Mouse (Mus musculus) stomach, embryonic 16.5 days (tissue): ENCODE results near the gene Gm39566. TPM values are rescaled to one million over a fixed set of nuclear protein-coding genes. Genes with fewer than 3 reads are reported as not detected.
A peak's percentile ranks its signal among the peaks of the same experiment; 100 is the strongest.

Experiments used
- ATAC-seq: fragments of 200-750 bp; cut with Nextera tagmentation; 2 replicates; pipeline ENCODE4 v1.8.0; 2017; ENCODE audit warnings: moderate number of reproducible peaks, moderate TSS enrichment; ENCODE audit not compliant: insufficient read depth, low FRiP score
- H3K27ac ChIP-seq: fragments of 300-500 bp; sonication (generic); 2 replicates; pipeline ENCODE4 v1.5.1; 2014; ENCODE audit warnings: low read length
- H3K27me3 ChIP-seq: fragments of 300-500 bp; sonication (generic); 2 replicates; pipeline ENCODE4 v1.6.1; 2014; ENCODE audit warnings: low read length, control low read depth, mixed read lengths; ENCODE audit not compliant: control insufficient read depth, insufficient read depth
- H3K36me3 ChIP-seq: fragments of 300-500 bp; sonication (generic); 2 replicates; pipeline ENCODE4 v1.6.1; 2014; ENCODE audit warnings: low read length; ENCODE audit not compliant: control insufficient read depth, insufficient read depth
- H3K4me1 ChIP-seq: fragments of 300-500 bp; sonication (generic); 2 replicates; pipeline ENCODE4 v1.6.1; 2014; ENCODE audit warnings: low read length, control low read depth, mixed read lengths; ENCODE audit not compliant: control insufficient read depth, insufficient read depth
- H3K4me2 ChIP-seq: fragments of 300-500 bp; sonication (generic); 2 replicates; pipeline ENCODE4 v1.6.1; 2014; ENCODE audit warnings: low read depth, low read length, mixed read lengths
- H3K4me3 ChIP-seq: fragments of 300-500 bp; sonication (generic); replicated peaks from 2 replicates; pipeline ENCODE4 v1.5.1; 2014; ENCODE audit warnings: mild to moderate bottlenecking, low read length
- H3K9ac ChIP-seq: fragments of 300-500 bp; sonication (generic); 2 replicates; pipeline ENCODE4 v1.6.1; 2014; ENCODE audit warnings: low read length
- H3K9me3 ChIP-seq: fragments of 300-500 bp; sonication (generic); replicated peaks from 2 replicates; pipeline ENCODE4 v1.6.1; 2016; ENCODE audit warnings: low read length, control low read depth; ENCODE audit not compliant: control insufficient read depth
- WGBS: fragments of 180-500 bp; shearing (Covaris S2); extraction: QIAGEN DNeasy Blood & Tissue Kit; methylation state at CpG from one replicate; pipeline ENCODE4 v1.1.7; 2014; 5-methylcytosine and 5-hydroxymethylcytosine counted together
- polyA plus RNA-seq: library from polyadenylated mRNA; unstranded; fragments of >200 nt; fragmentation: Nextera tagmentation; extraction: Ambion mirVana; gene quantifications from 2 replicates; pipeline ENCODE4 v1.2.1, GENCODE M21; 2015

Gm39566 gene
- polyA plus RNA-seq, 1 experiment from 2014 or later, result 0.03 TPM

DNA sequence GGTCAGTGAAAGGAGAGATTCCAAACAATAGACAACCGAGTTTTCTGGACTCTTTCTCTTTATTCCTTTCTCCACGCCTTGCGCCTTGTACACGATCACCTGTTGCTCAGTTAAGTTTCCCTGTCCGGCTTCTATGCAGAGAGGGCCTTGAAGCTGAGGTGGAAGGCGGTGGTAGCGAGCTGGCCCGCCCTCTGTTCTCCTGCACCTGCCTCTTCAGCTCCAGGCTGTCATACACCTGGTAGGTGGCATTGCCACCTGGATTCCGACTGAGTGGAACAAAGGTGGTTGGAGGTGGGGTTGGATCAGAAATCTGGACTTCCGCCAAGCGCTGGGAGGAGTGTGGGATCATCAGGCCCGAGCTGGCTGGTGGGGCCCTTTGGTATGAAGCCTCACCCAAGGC lies 1.4 kb upstream of the Gm39566 start:
- Histone ChIP-seq H3K9me3 (peaks cover 11% of the 10 kb centered on the region; the same call in 1 of the 2 replicates), H3K27ac (no peak overlapping the region), H3K4me1 (no peaks in the 10 kb centered on the region), H3K4me2 (no peak overlapping the region), H3K36me3 (no peaks in the 10 kb centered on the region), H3K4me3 (no peak overlapping the region), H3K27me3 (no peaks in the 10 kb centered on the region), H3K9ac (no peak overlapping the region)
- ATAC-seq, result no peak
- WGBS, result 85% methylated on average over 12 of the region's 12 CpGs

- ATAC-seq, result no peak
These were observed 4.8 kb downstream of the Gm39566 start for GRCm38 (mm10) chr11:69810280-69810679.

DNA sequence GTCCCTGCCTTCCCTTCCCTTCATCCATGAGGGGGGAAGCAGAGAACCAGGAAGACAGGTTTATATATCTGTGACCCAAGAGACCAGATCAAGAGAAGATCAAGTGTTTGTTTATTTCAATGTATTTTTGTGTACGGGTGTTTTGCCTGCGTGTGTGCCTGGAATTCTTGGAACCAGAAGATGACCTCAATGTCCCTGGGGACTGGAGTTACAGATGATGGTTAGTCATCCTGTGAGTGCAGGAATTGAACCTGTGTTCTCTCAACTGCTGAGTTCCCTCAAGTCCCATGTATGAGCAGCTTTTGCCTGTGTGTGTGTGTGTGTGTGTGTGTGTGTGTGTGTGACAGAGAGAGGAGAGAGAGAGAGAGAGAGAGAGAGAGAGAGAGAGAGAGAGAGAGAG lies 7.5 kb downstream of the Gm39566 start:
- WGBS, result 62% methylated on average over 2 of the region's 2 CpGs
- Histone ChIP-seq H3K27ac (no peak overlapping the region), H3K4me3 (no peak overlapping the region), H3K36me3 (no peaks in the 10 kb centered on the region), H3K4me2 (no peak overlapping the region), H3K27me3 (peaks cover 3% of the 10 kb centered on the region), H3K4me1 (peaks cover 23% of the 10 kb centered on the region), H3K9me3 (no peaks in the 10 kb centered on the region), H3K9ac (no peak overlapping the region)
- ATAC-seq, result no peak

More at GRCm38 (mm10) chr11:69810280-69810679, 4.8 kb downstream of the Gm39566 start:
- no peak overlapping the region for H3K4me3 ChIP-seq
- no peak overlapping the region for H3K4me2 ChIP-seq
- H3K27ac ChIP-seq, result no peak overlapping the region
- H3K9me3 ChIP-seq, result no peaks in the 10 kb centered on the region
- H3K36me3 ChIP-seq, result no peaks in the 10 kb centered on the region
- no peak overlapping the region for H3K9ac ChIP-seq
- H3K4me1 ChIP-seq, result no peaks in the 10 kb centered on the region
- no peaks in the 10 kb centered on the region for H3K27me3 ChIP-seq

DNA sequence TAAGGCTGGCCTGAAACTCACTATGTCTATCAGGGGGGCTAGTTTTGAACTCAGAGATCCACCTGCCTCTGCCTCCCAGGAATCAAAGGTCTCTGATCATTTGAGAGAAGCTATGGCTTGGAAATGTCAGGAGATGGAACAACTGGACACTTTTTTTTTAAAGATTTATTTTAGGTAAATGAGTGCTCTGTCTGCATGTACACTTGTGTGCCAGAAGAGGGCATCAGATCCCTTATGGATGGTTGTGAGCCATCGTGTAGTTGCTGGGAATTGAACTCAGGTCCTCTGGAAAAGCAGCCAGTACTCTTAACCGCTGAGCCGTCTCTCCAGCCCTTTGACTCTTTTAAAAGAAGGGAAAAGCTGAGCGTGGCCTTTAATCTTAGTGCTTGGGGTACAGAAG lies 8.7 kb downstream of the Gm39566 start:
- no peaks in the 10 kb centered on the region for H3K9me3 ChIP-seq
- ATAC-seq, result no peak
- 85% methylated on average over 4 of the region's 4 CpGs for WGBS
- H3K27me3 ChIP-seq, result peaks cover 12% of the 10 kb centered on the region
- no peak overlapping the region for H3K9ac ChIP-seq
- no peak overlapping the region for H3K27ac ChIP-seq
- H3K36me3 ChIP-seq, result no peaks in the 10 kb centered on the region
- H3K4me1 ChIP-seq, result peaks cover 35% of the 10 kb centered on the region
- H3K4me3 ChIP-seq, result no peak overlapping the region
- H3K4me2 ChIP-seq, result no peak overlapping the region

DNA sequence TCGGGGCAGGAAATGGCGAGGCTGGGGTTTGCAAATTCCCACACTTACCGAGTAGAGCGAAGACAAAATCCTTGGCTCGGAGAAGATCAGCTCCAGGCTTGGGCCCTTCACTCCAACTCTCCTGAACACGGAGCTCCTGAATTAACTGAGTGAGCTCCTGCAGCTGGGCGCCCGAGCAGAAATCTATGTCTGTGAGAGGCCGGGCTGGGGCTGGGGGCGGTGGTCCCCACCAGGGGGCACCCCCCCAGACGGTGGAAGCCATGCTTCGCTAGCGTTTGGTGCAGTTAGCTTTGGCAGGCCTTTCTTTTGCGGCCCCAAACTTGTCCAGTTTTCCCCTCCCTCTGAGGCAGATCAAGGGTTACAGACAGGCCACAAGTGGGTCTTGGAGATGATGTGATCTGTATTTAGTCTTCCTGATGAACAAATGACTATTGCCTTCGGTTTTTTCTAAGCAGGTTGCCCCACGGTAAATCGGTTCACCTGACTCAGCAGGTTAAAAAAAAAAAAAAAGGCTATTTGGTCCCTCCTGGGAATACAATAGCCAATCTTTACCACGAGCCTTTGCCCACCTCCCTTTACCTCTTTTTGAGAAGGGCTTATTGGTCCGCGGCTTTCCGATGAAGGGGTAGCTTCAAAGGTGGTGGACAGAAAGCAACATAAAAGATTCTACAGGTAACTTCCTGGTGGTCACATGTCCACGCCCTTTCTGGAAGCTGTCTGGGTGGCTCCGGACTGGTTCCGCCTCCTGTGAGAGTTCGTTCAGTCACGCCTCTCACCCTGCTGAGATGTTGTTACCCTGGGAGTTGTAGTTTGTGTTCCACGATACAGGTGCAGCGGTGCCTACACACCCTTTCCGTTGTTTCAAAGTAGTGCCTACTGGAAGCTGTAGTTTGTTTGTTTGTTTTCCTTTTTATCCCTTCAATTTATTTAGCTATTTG lies 9.9 kb downstream of the Gm39566 start, which contains the start of gene Tmem102:
Gene Tmem102 (minus strand): TSS at position 653 of the 938 bp plus-strand sequence.
- peak within 1 kb of the TSS; percentile 69 for H3K27ac ChIP-seq
- H3K9ac ChIP-seq, result peak within 1 kb of the TSS; percentile 83
- no peaks in the 10 kb centered on the region for H3K9me3 ChIP-seq
- H3K4me3 ChIP-seq, result peak within 1 kb of the TSS; percentile 72
- peak within 1 kb of the TSS; percentile 99 for H3K4me2 ChIP-seq
- no peaks in the 10 kb centered on the region for H3K36me3 ChIP-seq
- peak; percentile 41 for ATAC-seq
- peaks cover 46% of the 10 kb centered on the region for H3K4me1 ChIP-seq
- peaks cover 12% of the 10 kb centered on the region for H3K27me3 ChIP-seq
- 10% methylated on average over 29 of the region's 29 CpGs for whole genome bisulfite sequencing

DNA sequence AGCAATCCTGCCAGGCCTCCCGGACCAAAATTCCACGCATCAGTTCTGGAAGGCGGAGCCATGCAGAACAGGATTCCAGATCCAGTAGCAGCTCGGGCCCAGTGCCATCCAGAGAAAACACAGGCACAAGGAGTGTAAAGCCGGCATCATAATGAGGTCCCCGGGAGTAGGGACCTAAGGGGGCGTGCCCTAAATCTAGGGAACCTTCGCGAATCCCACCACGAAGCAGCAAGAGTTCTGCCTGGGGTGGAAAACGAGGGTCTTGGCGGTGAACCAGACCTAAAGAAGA lies 10.5 kb downstream of the Gm39566 start:
- H3K27me3 ChIP-seq, result peaks cover 12% of the 10 kb centered on the region
- 12% methylated on average over 12 of the region's 12 CpGs for WGBS
- peaks cover 52% of the 10 kb centered on the region for H3K4me1 ChIP-seq
- ATAC-seq, result no peak
- peak overlapping the region; percentile 99 for H3K4me2 ChIP-seq
- peak overlapping the region; percentile 72 for H3K4me3 ChIP-seq
- peak overlapping the region; percentile 83 for H3K9ac ChIP-seq
- peak overlapping the region; percentile 69 for H3K27ac ChIP-seq
- no peaks in the 10 kb centered on the region for H3K36me3 ChIP-seq
- no peaks in the 10 kb centered on the region for H3K9me3 ChIP-seq

DNA sequence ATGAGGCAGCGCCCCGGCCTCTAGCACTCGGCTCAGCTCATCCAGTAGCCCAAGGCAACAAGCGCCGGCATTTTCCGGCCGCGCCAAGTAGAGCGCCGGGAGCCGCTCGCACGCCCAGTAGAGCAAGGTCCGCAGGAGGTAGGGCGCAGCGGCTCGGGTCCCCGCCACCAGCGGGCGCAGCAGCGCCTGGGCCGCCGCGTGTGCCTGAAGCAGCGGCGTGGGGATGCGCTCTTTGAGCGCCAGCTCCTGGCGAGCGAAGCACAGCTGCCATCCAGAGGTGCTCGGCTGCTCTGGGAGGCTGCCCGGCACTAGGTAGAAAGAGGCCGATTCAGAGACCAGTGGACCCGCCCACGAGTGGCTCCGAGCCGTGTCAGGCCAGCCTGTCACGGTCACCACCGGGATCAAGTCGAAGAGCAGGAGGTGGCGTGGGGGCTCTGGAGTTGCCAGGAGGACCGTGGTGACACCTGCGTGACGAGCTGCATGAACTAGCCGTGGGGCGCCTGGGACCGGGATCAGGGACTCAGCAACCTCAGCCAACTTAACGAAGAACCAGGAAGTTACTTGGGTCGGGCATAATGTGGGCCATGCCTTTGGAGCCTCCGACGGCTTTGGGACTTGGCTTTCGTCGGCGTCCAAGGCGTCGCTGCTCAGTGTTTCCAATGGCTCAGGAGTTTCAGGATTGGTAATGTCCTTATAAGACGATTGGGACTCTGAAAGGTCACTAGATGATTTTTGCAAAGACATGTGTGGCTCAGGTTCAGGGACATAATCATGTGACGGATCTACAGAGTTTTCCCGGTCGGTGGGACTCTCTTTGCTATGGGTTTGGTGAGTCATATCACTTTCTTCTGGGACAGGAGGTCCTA lies 11.1 kb downstream of the Gm39566 start:
- H3K4me1 ChIP-seq, result peaks cover 58% of the 10 kb centered on the region
- peak overlapping the region; percentile 99 for H3K4me2 ChIP-seq
- peak overlapping the region; percentile 72 for H3K4me3 ChIP-seq
- peak; percentile 69 for ATAC-seq
- WGBS, result 2% methylated on average over 60 of the region's 60 CpGs
- no peaks in the 10 kb centered on the region for H3K36me3 ChIP-seq
- peak overlapping the region; percentile 69 for H3K27ac ChIP-seq
- H3K9ac ChIP-seq, result peak overlapping the region; percentile 83
- no peaks in the 10 kb centered on the region for H3K9me3 ChIP-seq
- H3K27me3 ChIP-seq, result peaks cover 12% of the 10 kb centered on the region

- Histone ChIP-seq H3K9ac (peak overlapping the region; percentile 83), H3K36me3 (no peaks in the 10 kb centered on the region), H3K4me1 (peaks cover 58% of the 10 kb centered on the region), H3K9me3 (no peaks in the 10 kb centered on the region), H3K4me2 (peak overlapping the region; percentile 99), H3K27me3 (peaks cover 12% of the 10 kb centered on the region), H3K4me3 (peak overlapping the region; percentile 72), H3K27ac (peak overlapping the region; percentile 69; the same call in 1 of the 2 replicates)
- WGBS, result 3% methylated on average over 12 of the region's 12 CpGs
- no peak; the same call in 1 of the 2 replicates for ATAC-seq
These were observed 11.8 kb downstream of the Gm39566 start for GRCm38 (mm10) chr11:69803328-69803727.
